Mouse (Mus musculus): ENCODE measurements at regions not wholly inside any gene's neighbourhood (a gene's known extent, or its start where the extent isn't known, plus 50 kb on each side); places are given as distances from the start of the nearest gene placed in this dataset.

DNA sequence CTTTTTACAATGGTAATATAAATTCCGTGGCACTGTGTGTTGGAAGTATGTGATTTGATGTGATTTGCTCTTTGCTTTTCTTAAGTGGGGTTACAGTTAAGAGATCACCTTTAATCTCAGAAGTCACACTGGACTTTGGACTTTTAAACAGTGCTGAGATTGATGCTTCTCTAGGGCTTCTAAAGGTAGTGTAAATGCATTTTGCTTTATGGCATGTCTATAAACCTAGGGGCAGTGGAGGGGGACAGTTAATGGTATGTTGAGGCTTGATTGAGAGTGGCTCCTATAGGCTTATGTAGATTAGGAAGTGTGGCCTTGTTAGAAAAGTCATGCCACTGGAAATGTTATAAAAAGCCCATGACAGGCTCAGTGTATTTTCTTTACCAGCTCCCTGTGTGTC is 735.3 kb downstream of the Nap1l3 start:
- no peak for DNase-seq (ENCODE audit: low spot score)

- peak; percentile 3 for DNase-seq (ENCODE audit: low spot score)
Observed at GRCm38 (mm10) chrX:121654582-121654981, 742.6 kb downstream of the Nap1l3 start.

- DNase-seq (ENCODE audit: low spot score) = no peak
Observed at GRCm38 (mm10) chrX:121645548-121645947, 751.7 kb downstream of the Nap1l3 start.

GRCm38 (mm10) chrX:121637180-121637579 is 760.0 kb downstream of the Nap1l3 start:
- DNase-seq (ENCODE audit: low spot score) = no peak

DNA sequence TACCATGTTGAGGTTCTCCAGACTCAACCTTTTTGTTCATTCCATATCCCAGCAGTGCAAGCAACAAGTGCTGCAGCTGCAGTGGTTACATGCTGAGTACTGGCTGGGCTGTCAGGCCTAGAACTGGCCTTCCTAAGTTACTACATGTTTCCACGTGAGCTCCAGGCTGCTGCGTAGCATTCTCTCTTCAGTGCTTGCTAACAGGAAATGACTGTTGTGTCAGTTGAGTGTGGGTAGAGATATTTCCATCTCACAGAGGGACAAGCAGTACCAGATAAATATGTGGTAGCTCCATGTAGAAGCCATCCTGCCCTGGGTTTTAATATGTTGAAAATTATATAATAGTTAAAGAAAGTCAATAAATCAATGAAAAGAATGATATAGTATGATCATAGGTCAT is 785.1 kb downstream of the Nap1l3 start:
- DNase-seq (ENCODE audit: low spot score) = no peak

- DNase-seq (ENCODE audit: low spot score) = no peak
Observed at GRCm38 (mm10) chrX:121592864-121593263, 804.3 kb downstream of the Nap1l3 start.
